Mouse (Mus musculus): ENCODE results near the gene Abcf2.

Abcf2 gene

DNA sequence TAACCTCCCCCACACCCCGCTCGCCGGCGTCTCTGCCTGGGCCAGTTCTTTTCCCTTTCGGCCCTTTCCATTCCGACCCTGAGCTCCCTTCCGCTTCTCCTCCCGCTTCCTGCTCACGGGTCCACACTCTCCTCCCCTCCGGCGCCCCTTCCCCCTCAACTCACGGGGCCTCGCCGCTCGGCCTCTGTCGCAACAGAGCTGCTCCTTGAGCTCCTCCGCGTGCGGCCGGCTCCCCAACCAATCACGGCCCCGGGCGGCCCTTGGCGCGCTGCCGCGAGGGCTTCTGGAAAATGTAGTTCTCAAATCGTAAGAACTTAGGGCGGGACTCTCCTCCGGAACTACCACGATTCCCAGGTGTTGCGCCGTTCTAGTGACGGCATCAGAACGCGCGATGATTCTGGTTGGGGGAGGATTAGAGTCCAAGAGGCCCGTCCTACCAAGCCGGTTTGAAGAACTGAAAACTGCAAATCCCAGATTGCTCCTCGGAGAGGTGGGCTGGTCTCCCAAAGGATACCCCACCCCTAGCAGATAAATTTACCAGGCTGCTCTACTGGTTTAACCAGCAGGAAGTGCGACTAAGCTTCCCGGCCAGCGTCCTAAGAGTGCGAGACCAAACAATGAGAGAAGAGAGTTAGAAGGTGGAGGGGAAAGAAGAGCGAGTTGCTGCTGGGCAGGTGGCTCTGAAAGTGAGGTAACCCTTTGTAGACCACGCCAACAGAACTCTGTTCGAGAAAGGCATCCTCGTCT, at the start of gene Abcf2:
Abcf2 (minus strand) TSS at position 285 of the 747 bp plus-strand sequence.
- peak; percentile 100 for DNase-seq (ENCODE audit: low spot score)

DNA sequence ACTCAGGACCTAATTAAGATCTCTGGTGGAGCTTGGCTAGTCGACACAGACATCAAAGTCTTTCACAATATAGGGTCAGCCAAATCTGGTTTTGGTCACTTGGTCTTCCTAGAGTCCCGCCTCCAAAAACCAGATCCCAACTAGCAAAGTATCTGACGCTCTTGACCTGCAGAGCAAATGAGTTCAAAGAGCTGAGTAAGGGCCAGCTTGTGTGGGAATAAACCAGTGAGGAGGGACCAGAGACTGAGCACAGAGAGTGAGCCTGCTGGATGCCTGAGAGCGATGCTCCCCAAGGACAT, 47.5 kb upstream of the Abcf2 start:
- DNase-seq (ENCODE audit: low spot score), result no peak

DNA sequence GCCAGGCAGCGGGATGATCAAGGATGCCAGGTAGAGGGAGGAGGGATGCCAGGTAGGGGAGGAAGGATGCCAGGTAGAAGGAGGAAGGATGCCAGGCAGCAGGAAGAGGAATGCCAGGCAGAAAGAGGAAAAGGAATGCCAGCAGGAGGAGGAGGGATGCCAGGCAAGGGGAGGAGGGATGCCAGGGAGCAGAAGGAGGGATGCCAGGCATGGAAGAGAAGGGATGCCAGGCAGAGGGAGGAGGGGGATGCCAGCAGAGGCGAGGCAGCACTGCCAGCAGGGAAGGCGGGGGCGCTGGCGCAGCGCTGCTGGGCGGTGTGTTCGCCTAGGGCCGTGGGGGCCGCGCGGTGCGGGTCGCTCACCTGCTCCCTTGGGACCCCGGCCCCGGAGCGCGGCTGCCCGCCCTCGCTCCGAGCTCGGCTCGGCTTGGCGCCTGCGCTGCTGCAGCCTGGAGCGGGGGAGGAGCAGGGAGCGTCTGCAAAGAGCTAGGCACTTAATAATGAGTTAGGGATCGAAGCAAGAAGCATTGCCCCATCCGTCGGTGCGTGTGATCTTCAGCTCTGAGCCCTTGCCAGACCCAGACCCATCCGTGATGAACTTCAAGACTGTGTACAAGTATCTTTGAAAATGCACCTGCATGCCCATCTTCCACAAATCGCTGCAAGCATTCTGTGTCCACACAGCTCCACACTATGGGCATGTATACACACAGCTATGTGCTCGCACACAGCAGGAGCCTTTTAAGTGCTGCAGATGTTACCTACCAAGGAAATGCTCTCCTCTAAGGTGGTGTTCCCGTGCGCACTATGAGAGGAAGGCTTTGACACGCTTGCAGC, 46.9 kb upstream of the Abcf2 start, which contains the start of gene Smarcd3:
Smarcd3 (minus strand) TSS at position 426 of the 836 bp plus-strand sequence.
- DNase-seq (ENCODE audit: low spot score), result peak; percentile 86

DNA sequence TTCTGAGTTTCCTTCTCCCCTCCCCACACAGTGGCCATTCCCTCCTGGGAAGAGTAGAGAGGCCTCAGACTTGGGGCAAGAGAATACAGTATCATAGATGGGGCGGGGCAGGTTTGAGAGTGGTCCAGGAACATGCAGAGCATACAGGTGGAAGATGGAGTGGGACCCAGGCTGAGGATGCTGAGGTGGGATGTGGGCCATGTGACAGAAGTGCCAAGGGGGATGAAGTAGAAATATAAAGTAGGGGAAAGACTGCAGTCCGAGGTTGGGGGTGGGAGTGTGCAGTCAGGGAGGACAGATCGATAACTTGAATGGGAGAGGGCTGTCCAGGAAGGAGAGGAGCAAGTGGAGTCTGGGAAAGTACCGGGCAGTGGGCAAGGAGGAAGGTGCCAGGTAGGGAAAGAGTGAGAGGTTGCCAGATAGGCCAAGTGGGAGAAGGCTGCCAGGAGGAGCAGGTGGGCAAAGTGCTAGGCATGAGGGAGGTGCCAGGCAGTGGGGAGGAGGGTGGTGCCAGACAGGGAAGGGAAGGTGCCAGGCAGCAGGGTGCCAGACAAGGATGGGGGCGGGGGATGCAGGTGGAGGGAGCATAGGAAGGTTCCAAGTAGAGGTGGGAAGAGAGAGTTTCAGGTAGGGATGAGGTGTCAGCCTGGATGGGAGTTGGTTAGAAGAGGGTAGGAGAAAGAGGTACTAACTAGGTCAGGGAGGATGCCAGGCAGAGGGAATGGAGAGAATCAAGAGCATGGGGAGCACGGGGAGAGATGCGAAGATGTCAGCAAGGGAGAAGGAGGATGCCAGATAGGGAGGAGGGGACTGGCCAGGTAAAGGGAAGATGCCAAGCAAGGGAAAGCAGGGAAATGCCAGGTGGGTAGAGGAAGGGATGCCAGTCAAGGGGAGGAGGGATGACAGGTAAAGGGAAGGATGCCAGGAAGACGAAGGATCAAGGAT, 46.0 kb upstream of the Abcf2 start:
- DNase-seq (ENCODE audit: low spot score), result no peak

DNA sequence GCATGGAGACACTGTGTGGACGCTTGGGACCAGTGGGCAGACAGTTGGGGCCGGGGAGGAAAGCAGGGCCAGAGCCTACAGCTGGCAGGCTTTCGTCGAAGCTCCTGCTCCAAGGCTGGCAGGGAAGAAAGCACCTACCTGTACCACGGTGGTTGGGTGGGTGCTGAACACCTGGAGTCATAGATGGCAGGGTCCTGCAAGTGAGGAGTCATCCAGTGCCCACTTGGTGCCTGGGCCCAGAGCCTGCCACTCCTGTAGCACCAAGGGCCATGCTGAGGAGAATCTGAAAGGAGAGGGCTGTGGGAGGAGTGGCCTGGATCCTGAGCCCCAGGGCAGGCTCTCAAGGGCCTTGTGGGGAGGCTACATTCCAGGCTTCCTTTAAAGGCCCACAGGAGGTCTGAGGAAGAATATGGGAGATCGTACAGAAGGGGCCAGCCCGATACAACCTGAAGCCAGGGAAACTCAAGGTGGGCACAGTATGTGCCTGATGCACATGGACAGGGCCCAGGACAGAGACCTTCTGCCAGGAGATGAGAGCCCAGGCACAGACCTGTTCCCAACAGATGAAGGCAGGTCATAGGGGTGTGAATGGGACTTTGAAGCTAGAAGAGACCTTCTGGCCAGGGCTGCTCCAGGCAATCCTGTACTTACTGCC, 45.2 kb upstream of the Abcf2 start:
- no peak for DNase-seq (ENCODE audit: low spot score)

DNA sequence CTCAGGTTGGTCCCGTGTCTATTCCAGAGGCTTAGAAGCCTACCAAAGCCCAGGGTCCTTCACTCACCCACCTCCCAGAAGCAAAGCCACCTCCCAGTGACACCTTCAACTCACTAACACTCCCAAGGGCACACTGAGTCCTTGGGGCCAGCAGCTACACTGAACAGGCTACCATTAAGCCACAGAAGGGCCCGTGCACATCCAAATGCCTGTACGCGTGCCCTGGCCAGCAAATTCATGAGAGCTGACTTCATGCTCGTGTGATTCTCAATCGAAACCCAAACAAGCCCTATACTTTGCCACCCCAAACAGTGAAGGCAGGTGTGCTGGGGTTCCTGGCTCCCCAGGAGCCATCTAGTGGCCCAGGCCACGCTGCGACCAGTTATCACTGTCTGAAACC, 43.4 kb upstream of the Abcf2 start:
- no peak for DNase-seq (ENCODE audit: low spot score)

- no peak for DNase-seq (ENCODE audit: low spot score)
These were observed 42.8 kb upstream of the Abcf2 start for GRCm38 (mm10) chr5:24620116-24620515.

- no peak for DNase-seq (ENCODE audit: low spot score)
These were observed 41.7 kb upstream of the Abcf2 start for GRCm38 (mm10) chr5:24618921-24619320.

- no peak for DNase-seq (ENCODE audit: low spot score)
These were observed 37.8 kb upstream of the Abcf2 start for GRCm38 (mm10) chr5:24615097-24615496.

- DNase-seq (ENCODE audit: low spot score), result no peak
These were observed 35.0 kb upstream of the Abcf2 start for GRCm38 (mm10) chr5:24612302-24612649.

GRCm38 (mm10) chr5:24611366-24612301, 34.4 kb upstream of the Abcf2 start:
- DNase-seq (ENCODE audit: low spot score), result no peak

DNA sequence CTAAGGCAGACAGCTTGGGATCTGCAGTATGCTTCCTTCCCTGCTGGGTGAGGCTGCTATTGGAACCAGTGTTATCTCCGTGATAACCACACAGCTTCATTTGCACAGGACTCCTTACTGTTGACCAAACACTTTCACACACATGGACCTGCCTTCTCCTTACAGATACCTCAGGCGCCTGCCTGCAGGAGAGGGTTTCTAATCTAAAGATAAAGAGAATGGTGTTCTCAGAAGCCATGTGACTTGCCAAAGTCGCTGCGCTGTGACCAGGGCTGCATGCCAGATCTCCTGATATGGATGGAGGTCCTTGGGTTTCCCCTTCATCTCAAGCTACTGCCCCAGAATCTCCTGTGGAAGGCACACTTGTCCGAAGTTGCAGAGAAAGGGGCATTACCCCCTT, 32.1 kb upstream of the Abcf2 start:
- DNase-seq (ENCODE audit: low spot score), result no peak

DNA sequence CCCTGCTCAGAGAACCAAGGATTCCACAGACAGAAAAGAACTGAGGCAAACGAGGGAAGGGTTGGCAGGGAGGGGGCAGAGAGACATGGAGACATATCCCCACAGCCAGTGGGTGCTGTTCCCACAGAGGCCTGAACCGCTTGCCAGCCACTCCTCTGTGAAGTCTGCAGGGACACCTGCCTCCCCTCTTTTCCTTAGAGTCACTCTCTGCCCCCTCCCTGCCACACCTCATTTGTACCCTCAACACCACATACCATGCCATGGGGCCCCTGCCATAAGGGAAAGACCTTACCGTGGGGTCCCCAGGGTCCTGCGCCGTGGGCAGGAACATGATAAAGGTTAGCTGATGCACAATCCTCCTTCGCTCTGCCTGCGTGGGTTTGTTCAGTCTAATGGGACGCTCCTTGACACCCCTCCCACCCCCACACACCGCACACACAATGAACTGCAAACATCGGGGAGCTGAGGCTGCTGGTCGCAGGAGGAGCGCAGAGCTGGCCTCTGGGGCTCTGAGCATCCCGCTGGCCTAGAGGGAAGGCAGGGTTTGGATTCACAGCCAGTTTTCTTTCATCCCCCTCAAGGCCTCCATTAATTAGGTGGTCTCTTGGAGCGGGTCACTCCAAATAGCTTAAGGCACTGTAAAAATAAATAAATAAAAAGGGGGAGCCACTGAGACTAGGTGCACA, 28.9 kb upstream of the Abcf2 start:
- DNase-seq (ENCODE audit: low spot score), result no peak

- peak; percentile 49 for DNase-seq (ENCODE audit: low spot score)
These were observed 28.2 kb upstream of the Abcf2 start for GRCm38 (mm10) chr5:24605321-24605979.

DNA sequence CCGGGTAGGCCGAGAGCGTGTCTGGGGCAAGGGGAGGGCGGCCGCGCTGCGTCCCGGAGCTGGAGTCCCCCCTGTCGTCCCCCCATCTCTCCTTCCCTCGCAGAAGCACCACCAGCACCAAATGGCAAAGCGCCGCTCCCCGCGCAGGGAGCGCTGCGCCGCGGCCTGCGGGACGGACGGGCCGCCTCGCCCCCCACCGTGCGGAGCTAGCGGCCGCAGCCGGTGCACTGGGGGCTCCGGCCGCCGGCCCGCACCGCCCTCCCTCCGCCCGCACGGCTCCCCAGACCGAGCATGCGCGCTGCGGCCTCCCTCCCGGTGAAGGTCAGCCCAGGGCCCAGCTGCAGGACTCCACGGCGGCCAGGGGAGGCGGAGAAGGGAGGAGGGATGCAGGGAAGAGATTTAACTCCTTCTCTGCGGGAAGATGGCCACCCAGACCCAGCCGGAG, 27.4 kb upstream of the Abcf2 start:
- DNase-seq (ENCODE audit: low spot score), result peak; percentile 94

DNA sequence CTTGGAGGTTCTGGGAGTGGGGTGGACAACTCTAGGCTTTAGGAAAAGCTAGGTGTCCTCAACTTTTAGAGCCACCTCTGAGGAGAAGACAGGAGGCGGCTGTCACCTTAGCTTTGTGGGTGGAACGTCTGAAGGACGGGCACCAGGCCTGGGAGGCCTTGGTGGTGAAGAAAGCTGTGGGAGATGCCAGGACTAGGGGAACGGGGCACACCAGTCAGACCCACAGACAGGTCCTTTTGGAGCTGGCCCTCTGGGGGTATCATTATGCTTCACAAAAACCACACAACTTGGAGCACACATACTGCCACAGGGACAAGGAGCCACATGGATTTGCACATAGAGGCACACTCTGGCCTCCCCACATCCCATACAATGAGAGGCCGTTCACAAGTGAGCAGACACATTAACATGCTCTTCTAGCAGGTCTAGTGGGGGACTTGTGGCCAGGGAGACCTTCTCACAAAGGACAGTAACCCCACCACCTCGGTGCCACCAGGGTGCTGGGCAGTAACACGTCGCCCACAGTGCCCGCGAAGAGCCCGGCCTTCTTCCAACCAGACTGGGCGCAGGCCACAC, 26.9 kb upstream of the Abcf2 start:
- DNase-seq (ENCODE audit: low spot score), result no peak

DNA sequence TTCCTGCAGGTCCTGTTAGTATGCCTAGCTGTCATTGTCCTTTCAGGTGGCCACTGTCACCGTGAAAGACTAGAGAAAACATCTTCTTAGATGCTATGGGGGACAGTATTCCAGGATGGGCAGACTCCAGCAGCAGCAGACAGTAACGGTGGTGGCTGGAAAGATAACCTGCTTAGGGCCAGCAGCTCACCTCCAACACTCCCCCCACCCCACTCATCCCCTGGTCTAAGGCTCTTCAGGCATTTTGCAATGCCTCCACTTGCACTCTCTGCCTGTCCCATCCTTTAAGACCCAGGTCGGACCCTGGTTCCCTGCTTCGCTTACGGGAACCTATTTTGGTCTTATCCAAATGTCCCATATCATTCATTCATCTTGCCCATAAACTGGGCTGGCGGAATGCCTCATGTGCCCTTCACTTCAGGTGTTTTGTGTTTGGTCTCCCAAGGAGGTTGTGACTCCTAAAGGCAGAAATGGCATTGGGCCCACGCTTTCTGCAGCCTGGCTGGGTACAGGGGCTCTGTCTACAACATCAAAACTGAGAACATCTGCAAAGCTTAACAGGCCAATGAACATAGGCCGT, 26.3 kb upstream of the Abcf2 start:
- no peak for DNase-seq (ENCODE audit: low spot score)

DNA sequence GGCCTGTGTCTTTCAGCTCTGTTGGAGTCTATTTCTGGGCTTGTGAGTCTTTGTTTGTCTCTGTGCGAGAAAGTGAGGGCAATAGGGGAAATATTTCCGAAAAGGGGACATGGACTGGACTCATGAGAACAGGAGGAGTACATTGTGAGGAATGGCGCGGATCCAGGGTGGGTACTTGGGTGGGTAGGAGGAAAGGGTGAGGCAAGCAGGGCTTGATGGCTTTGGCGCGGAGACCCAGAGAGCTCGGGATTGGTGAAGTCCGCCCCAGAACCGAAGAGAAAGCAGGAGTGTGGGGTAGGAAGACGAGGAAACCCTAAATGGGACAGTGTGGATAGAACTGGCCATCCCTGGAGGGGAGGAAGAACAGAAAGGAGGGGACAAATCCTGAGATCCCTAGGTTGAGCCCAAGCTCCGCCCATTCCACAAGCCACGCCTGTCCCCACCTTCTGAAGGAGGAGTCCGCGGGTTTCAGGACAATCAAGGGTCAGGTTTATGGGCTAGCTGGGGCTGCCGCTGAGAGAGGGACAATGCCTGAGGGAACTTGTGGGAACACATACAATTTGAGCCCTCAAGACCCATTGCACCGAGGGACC, 25.6 kb upstream of the Abcf2 start:
- peak; percentile 95 for DNase-seq (ENCODE audit: low spot score)
